Mouse (Mus musculus): ENCODE measurements around the gene Col4a1.

Col4a1 gene

DNA sequence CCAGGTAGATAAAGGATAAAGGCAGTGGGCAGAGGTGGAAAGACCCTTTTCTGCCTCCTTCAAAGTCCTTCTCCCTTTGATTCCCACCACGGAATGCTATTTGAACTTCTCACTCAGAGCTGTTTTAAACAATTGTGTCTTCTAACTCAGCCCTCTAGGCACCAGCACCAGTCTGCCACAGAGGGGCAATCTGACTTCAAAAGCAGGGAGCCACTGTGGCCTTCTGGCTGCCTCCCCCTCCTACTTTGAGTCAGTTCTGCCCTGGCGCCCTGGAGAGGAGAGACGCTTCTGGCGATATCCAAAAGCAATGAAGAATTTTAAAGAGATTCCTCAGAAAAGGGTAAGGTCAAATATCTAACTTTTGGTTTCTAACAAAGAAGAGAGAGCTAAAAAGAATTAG, 82.3 kb downstream of the Col4a1 start:
- CTCF ChIA-PET: interaction anchor here (0.6 kb wide), 1 partner anchor 958 kb away, joined by 4 read pairs; no protein-coding TSS in a partner anchor

DNA sequence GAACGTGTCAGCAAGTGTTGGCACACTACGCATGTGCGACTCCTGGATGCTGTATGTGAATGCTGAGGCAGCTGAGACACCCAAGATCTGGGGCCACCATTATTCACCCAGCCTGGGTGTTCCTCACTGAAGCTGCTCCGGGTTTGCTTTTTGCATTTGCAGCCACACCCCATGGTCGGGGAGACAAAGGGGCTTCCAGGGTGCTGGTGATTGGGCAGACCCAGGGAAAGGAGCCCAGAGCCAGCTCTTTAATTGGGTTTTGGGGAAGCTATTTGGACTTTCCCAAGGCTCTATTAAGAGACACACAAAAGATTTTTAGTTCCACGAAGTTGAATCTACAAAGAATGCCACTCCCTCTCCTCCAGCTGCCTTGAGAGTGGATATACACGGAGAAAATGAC, 85.2 kb downstream of the Col4a1 start:
- CTCF ChIA-PET: no interaction called here

DNA sequence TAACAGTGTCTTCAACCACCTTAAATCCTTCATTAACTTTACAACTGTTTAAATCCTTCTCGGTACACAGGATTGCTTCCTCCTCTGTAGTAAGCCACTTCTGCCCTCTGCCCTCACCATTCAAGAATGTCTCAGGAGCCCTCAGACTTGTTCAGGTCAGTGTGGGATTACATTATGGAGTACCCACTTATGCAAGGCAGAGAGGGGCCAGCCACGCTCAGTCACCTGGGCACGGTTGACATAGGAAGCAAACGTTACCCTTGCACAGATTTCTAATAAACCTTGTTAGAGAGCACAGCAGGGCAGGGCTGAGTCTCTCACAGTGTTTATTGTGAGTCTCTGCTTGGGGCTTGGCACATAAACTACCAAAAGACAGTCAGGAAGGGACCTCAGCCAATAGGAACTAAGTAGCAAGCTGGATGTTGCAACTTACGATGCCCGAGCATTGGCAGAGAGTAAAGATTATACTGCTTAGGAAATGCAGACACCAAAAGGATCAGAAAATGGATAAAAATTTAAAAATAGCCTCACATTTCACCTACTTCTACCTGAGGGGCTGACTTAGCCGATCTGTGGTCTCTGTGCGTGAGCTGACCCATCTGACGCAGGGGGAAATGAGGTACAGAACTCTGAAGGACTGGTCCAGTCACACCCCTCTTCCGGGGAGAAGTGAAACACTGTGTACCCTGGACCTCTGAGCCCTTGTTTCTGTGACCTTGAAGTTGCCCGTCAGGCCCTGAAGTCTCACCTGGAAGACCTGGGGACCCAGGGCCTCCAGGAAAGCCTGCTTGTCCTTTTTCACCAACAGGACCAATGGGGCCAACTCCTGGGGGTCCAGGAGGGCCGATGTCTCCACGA, 86.8 kb downstream of the Col4a1 start:
- CTCF ChIA-PET: no interaction called here

DNA sequence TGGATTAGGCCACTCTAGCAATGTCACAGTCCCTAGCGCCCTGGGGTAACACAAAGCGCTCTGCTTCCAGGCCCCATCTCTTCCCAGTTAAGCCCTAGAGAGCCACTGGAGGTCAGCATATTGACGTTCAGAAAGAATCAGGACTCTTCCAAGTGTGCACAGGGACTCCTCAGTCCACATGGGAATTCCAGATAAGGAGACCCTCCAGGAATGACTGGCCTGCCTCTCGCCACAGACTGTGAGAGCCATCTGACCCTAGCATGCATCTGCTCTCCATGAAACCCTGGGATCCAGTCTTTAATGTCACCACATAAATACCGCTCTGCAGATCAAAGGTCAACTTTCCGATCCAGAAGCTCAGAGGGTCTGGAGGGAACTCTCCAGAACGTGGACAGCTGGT, 88.4 kb downstream of the Col4a1 start:
- CTCF ChIA-PET: no interaction called here

DNA sequence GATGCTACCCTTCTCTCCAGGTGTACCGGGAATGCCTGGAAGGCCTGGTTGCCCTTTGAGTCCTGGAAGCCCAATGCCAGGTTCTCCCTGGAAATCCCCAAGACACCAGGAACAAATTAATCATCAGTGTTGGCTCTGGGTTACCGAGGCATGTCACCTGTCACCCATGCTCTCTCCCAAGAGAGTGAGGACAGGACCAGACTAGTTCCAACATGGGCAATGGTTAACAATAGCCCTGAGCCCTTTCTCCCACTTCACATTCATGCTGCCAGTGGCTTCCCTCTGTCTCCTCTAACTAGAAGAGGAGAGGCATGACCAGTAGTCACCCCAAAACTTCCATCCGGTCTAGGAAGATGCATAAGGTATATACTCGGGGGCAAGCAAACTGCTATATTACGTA, 91.3 kb downstream of the Col4a1 start:
- CTCF ChIA-PET: no interaction called here

DNA sequence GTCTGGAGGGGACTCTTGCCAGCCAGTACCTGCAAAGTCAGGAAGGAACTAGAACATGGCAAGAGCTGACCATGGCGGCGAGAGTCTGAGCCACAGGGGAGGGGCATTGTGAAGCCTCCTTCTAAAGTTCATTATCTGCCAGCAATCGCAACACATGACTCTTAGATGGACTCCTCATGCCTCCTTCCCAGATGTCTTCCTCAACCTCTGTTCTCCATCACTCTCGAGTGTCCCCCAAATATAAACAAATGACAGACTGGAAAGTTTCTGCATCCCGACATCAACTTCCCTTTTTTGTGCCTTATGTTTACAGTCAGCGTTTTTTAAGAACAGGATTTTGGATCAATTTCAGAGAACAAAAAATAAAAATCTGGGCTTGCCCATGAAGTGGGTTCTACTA, 93.3 kb downstream of the Col4a1 start:
- CTCF ChIA-PET: interaction anchor here (0.5 kb wide), 1 partner anchor 98 kb away, joined by 15 read pairs; no protein-coding TSS in a partner anchor

DNA sequence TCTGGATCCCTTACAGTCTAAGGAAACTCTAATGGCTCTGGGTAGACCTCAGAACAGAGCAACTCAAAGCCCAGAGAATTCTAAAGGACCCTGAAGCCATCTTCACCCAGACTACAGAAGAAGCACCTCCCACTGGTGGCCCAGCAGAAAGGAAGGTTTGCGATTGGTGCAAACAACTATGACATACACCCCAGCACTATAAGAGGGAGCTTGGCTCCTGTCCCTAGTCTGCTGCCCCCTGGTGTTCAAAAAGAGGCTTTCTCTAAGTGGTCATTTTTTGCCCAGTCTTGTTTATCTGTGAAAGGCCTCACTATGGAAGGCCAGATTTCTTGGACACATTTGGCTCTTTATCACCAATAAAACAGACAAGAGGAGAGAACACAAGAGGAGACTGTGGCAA, 97.4 kb downstream of the Col4a1 start:
- CTCF ChIA-PET: interaction anchor here (1.0 kb wide), 1 partner anchor 10 kb away, joined by 3 read pairs; no protein-coding TSS in a partner anchor

DNA sequence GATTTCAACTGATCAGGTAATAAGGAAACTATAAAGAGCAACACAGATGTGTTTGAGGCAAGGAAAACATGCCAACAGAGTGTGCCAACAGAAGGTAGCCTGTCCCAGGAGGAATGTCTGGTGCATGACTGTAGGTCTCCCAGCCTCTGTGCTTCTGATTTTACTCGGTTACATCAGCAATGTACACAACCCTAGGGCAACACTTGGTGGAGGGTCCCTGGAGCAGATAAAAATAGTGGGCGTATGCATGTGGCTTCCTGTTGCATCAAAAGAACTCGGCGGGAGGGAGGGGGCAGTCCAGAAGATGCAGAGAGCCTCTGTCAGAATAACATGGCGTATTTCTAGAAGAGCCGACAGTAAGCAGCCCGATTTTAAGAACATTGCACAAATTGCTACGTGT, 106.1 kb downstream of the Col4a1 start:
- CTCF ChIA-PET: no interaction called here

DNA sequence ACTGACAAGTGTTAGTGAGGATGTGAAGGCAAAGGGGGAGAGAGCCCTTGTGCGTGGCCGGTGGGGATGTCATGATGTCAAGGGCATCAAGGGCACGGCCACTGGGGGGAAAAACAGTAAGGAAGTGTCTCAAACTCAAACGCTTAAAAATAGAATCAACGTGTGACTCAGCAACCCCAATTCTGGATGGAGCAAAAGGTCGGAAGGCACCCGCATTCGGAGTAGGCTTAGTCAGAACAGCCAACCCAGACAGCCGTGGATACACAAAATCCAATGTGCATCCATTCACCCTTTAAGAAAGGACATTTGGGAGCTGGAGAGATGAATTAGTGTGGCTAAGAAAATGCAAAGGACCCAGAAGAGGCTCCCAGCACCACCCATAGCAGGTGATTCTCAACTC, 107.1 kb downstream of the Col4a1 start:
- CTCF ChIA-PET: interaction anchor here (0.9 kb wide), 1 partner anchor 10 kb away, joined by 3 read pairs; no protein-coding TSS in a partner anchor

DNA sequence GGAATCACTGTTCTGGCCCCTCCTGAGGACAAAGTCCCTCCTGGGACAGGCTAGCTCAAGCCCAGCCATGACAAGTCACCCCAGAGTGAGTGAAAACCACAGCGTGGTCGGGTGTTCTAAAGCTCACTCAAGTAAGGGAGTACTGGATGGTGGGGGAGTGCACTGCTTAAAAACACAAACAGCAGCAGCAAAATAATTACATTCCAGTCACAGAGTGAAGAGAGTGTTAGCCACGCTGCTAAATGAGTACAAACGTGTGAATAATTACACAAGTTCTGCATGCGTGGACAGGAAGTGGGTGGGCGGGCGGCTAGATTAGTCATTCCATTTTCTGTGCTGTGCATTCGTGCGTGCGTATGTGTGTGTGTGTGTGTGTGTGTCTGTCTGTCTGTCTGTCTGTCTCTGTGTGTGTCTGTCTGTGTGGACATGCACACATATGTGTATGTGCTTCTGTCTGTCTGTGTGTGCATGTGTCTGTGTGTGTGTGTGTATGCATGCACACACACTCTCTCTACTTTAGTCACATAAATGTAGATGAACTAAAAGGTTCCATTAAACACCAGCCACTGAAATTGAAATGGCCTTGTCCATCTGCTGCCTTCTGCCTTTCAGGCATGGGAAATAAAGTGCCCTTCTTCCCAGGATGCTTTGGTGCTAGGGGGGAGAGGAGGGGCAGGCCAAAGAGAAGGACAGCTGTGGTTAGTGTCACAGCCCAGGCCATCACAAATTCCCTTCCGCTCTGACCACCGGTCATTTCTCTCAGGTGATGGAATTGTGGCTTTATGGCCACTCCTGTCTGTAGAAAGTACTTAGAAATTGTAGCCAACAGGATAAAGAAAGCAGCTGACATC, 109.1 kb downstream of the Col4a1 start:
- CTCF ChIA-PET: no interaction called here

DNA sequence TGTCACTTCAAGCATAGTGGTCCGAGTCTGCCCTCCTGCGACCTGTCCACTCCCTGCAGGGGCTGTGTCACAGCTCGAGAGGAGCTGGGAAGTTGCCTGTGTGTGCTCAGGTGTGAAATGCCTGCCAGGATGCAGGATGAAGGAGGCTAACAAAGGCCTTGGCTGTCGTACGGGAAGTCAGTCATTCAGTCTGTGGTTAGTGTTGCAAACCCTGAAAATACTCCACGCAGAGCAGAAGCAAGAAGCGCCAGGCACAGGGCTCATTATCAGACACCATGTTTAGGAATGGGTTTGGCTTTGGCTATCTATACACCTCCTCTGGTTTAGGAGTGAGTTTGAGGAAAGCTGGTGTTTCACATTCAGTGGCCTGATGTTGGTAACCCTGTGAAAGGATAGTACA, 114.0 kb downstream of the Col4a1 start:
- CTCF ChIA-PET: interaction anchor here (0.6 to 0.7 kb wide), 3 partner anchors 66 to 353 kb away, joined by 4 to 6 read pairs (median 6); no protein-coding TSS in a partner anchor

DNA sequence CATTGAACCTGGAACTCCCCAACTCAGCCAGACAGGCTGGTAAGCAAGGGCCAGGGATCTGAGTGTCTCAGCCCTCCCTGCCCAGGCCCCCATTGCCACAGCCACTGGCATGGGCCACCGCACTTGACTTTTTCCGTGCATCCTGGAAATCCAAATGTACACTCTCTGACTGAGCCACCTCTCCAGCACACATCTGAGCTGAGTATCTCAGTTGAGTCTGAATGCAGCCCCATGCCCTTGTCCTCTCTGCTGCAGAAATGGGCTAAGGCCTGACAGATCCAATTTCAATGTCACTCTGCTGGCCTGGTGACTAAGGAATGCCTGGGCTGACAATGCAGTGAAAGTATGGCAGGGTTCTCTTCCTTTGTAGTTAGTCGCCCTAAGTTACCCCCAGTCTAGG, 114.6 kb downstream of the Col4a1 start:
- CTCF ChIA-PET: interaction anchor here (0.6 to 0.7 kb wide), 3 partner anchors 67 to 353 kb away, joined by 4 to 6 read pairs (median 6); no protein-coding TSS in a partner anchor

DNA sequence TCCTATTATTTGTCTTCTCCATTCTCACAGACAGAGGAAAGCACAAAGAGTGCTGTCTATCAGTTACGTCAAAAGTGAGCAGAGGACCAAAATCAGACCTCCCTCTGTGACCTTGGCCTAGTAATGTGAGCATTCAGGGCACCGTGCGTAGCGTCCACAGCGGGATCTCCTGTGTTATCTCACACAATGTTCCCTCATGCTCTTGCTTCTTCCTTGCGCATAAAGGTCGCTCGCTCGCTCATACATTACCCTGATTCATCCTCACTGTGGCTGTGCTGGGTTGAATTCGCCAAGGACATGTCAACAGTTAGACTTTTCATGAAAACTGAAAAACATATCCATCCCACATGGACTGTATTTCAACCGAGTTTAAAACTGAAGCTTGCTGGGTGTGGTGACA, 115.4 kb downstream of the Col4a1 start:
- CTCF ChIA-PET: no interaction called here

DNA sequence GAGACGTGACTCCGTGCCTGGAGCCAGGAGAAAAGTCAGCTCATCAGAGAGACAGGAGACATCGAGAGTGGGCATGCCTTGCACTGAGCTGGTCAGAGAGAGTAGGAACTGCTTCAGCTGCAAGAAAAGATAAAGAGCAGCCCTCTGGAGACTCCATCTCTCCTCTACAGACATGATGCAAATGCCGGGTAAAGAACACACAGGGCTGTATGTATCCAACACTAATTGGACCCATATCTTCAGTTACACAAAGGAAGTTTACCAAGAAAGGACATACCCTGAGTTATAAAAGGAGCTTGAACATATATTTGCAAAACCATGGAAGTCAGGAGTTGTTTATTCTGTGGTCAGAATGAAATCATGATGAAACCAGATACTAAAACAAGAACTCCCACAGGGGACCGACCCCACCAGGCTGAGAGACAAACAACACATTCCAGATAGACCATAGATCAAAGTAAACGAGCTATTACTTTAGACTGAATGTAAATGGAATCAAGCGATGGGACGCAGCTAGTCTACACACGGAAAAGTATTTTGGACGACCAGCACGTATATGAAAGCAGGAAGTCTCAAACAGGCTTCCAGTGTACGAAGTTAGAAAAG, 119.8 kb downstream of the Col4a1 start:
- CTCF ChIA-PET: interaction anchor here (0.5 kb wide), 1 partner anchor 832 kb away, joined by 17 read pairs; no protein-coding TSS in a partner anchor

DNA sequence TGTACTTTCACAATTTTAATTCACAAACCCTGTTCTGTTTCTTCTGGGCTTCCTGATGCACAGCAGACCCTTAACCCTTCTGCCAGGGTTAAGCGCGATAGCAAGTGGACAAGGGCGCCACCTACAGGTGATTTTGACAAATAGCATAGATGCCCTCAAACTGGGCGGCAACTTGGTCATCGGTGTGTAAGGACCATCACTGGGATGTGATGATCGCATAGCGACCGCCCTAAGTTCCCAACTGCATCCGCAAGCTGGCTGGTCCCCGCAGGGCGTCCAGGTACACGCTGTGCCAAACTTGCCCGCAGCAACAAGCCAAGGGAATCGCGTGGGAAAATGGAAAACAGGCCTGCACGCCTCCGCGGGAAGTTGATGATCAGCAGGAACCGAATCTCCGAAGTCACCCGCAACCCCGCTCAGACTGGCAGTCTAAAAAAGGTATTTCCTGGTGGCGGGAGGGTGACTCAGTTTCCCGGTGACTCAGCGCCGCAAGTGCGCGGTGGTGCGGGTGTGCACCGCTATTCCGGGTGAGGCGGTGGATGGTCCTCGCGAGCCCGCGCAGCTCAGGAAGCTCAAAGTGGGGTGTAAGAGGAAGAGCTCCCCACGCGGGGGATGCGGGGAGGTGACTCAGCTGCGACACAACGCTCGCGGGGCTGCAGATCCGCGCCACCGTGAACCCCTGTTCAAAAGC, 124.9 kb downstream of the Col4a1 start:
- CTCF ChIA-PET: interaction anchor here (0.6 to 0.8 kb wide), 2 partner anchors 609 to 612 kb away, joined by 3 to 5 read pairs; no protein-coding TSS in a partner anchor

DNA sequence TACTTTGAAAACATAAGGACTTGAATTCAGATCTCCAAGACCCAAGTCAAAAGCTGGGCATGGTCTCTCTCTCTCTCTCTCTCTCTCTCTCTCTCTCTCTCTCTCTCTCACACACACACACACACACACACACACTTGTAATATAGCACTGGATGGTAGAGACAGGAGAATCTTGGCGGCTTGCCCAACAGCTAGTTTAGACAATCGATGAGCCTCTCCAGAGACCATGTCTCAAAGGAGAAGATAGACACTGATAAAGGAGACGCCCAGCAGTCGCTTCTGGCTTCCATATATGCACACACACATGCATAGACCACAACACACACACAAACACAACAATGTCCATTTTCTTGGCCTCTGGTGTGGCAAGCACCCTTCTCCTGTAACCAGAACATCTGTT, 126.2 kb downstream of the Col4a1 start:
- CTCF ChIA-PET: interaction anchor here (0.6 kb wide), 1 partner anchor 543 kb away, joined by 5 read pairs; no protein-coding TSS in a partner anchor

DNA sequence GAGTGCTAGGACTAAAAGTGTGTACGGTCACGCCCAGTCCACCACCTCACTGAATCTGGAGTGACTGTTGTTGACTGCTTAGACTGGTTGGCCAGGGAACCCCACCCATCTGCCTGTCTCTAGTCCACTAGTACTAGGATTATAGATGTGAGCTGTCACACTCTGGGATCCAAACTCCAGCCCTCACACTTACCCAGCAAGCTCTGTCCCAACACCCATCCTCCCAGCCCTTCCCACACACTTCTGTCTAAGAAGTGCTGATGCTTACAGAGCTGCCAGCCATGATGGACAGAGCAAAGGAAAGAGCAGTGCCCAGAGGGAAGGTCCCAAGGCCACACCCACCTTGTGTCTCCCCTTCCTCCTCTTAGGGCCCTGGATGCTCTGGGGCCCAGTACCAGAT, 127.0 kb downstream of the Col4a1 start:
- CTCF ChIA-PET: interaction anchor here (0.6 kb wide), 1 partner anchor 543 kb away, joined by 5 read pairs; no protein-coding TSS in a partner anchor

DNA sequence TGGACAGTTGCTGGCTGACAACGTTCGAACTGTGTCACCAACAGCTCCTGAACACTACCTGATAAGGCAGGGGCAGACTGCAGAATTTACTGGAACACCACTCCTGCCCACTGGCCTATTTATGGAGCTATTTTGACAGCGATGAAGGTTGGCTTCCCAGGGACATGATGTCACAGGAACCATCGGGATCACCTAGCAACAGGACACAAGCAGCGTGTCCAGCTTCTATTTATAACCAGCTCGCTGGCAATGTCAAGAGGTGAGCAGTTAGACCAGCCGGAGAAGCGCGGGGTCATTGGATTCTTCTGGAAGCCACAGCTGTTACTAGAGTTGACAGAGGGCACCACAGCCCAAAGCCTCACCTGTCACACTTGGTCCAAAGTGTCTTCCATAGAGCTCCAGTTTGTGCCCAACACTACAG, 129.0 kb downstream of the Col4a1 start:
- CTCF ChIA-PET: no interaction called here

DNA sequence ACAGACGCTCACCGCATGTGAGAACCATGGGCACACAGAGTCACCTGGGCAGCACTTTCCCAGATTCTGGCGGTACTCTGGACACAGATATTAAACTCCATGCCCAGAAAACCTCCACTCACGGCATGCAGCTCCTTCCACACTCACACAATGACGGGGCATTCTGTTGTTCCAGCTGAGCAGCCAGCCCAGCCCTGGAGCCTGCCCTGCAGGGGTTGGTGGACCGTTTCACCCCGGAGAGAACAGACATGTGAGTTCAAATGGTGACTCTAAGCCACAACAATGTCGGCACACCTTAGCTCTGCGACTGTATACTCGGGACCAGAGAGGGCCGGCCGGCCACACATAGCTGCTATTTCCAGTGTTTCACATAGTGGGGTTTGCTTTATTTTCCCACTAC, 130.0 kb downstream of the Col4a1 start:
- CTCF ChIA-PET: interaction anchor here (0.5 kb wide), 1 partner anchor 244 kb away, joined by 3 read pairs; no protein-coding TSS in a partner anchor

DNA sequence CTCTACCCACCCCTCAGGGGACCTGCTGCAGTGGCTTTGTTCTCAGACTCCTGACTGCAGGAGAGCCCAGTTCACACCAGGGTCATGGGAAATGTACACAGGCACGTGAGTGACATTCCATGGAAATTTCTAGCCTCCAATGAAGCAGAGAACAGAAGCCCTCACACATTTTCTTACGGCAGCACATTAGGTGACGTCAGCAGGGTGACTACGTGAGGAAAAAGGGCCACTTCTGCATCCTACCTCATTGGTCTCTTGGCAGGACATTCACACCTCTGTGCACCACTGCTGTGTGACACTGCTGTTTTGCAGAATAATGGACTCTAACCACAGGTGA, 130.5 kb downstream of the Col4a1 start:
- CTCF ChIA-PET: interaction anchor here (0.5 kb wide), 1 partner anchor 243 kb away, joined by 3 read pairs; no protein-coding TSS in a partner anchor
